Mouse (Mus musculus) embryonic fibroblast, embryonic 13.5 days (primary cell): ENCODE data around the gene Gpr27.

Experiments used
- CTCF ChIP-seq: IDR thresholded peaks from 2 replicates; pipeline ENCODE4 v1.5.1; 2011; ENCODE audit warnings: mild to moderate bottlenecking, control low read depth, low read length, moderate library complexity, borderline replicate concordance; ENCODE audit not compliant: insufficient read depth
- POLR2A ChIP-seq: IDR thresholded peaks from 2 replicates; pipeline ENCODE4 v1.6.1; 2011; ENCODE audit warnings: low read depth, mild to moderate bottlenecking, control low read depth, low read length, moderate library complexity

DNA sequence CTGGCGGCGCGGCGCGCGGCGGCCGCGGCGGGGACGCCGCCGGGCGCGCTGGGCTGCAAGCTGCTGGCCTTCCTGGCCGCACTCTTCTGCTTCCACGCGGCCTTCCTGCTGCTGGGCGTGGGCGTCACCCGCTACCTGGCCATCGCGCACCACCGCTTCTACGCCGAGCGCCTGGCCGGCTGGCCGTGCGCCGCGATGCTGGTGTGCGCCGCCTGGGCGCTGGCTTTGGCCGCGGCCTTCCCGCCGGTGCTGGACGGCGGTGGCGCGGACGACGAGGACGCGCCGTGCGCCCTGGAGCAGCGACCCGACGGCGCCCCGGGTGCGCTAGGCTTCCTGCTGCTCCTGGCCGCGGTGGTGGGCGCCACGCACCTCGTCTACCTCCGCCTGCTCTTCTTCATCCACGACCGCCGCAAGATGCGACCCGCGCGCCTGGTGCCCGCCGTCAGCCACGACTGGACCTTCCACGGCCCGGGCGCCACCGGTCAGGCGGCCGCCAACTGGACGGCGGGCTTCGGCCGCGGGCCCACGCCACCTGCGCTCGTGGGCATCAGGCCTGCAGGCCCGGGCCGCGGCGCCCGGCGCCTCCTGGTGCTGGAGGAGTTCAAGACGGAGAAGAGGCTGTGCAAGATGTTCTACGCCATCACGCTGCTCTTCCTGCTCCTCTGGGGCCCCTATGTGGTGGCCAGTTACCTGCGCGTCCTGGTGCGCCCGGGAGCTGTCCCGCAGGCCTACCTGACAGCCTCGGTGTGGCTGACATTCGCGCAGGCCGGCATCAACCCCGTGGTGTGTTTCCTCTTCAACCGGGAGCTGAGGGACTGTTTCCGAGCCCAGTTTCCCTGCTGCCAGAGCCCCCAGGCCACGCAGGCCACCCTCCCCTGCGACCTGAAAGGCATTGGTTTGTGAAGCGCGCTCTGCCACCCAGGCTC lies 700 bp downstream of the Gpr27 start:
- TF ChIP-seq CTCF = no peak
- TF ChIP-seq POLR2A = no peak
